9 mouse cellular contexts compared by ENCODE assay signal in the genomic region with DNA sequence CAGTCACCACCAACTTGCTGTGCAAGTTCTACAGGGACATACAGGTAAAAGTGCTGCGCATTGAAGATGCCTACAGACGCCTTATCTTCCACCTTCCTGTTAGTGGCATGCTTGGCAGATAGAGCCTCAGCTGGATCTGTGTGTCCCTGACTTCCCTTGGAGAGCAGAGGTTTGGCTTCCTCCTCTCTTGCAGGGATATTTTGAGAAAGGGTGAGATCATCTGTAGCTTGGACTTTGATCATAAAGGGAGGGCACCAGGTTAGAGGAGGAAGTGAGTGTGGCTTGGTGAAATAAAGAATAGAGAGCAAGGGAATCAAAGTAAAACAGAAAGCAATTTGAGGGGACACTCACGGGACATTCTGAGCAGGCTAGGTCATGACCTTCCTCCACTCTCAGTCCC. TPM values are rescaled to one million over a fixed set of nuclear protein-coding genes. Genes with fewer than 3 reads are reported as not detected.
DNase-seq lines count a peak whose midpoint lies in the region; ATAC-seq lines count a peak whose summit lies in the region.
"Had no signal": no experiment of that assay in that cellular context is flagged by ENCODE, and none has a peak within 500 bp of the region (broad histone marks: within the 10 kb centered on the region; RNA-seq: fewer than 3 reads in every experiment).

No protein-coding gene starts in this region.

- H3K4me3 ChIP-seq in heart, embryonic 11.5 days (ENCODE audit: low read depth, low read length), result no peak overlapping the region
- no peak overlapping the region for H3K4me3 ChIP-seq in brown adipose tissue, adult 24 weeks (ENCODE audit: insufficient read depth, low read depth, low read length)
- H3K4me3 ChIP-seq: limb, embryonic 15.5 days had no signal

- DNase-seq in heart, adult 8-10 months (ENCODE audit: low spot score), result peak; percentile 81
- DNase-seq in heart, postnatal 10 days, result peak; percentile 47 to 63
- peak; percentile 70 for DNase-seq in lung, postnatal 36 days
- no peak for DNase-seq in retina, postnatal 1 day
- DNase-seq in adrenal gland, postnatal 10 days, result no peak
- DNase-seq: cerebellum, adult 9-11 months had no signal

- H3K9ac ChIP-seq in heart, embryonic 11.5 days (ENCODE audit: low read depth, low read length), result no peak overlapping the region
- H3K9ac ChIP-seq: limb, embryonic 15.5 days had no signal

- H3K9me3 ChIP-seq in heart, embryonic 11.5 days (replicated peaks; ENCODE audit: control insufficient read depth, low read length), result no peaks in the 10 kb centered on the region
- H3K9me3 ChIP-seq: limb, embryonic 15.5 days had no signal

- intact Hi-C loops in heart, postnatal 10 days (cut with DNase I), result loop anchor here (2.0 kb wide), 1 partner anchor 38 kb away; no protein-coding TSS in a partner anchor

- peaks cover 14% of the 10 kb centered on the region for H3K4me1 ChIP-seq in heart, embryonic 11.5 days (ENCODE audit: control insufficient read depth, insufficient read depth, low read length)
- H3K4me1 ChIP-seq in brown adipose tissue, adult 24 weeks (ENCODE audit: control insufficient read depth, insufficient read depth, insufficient read length, low read length), result peaks cover 40% of the 10 kb centered on the region

- H3K36me3 ChIP-seq in heart, embryonic 11.5 days (ENCODE audit: control insufficient read depth, insufficient read depth, low read length), result no peaks in the 10 kb centered on the region
- H3K36me3 ChIP-seq: limb, embryonic 15.5 days had no signal

- H3K27ac ChIP-seq in heart, embryonic 11.5 days (ENCODE audit: low read depth, low read length), result no peak overlapping the region
- peak overlapping the region; percentile 91 for H3K27ac ChIP-seq in brown adipose tissue, adult 24 weeks (replicated peaks; ENCODE audit: low read depth, low read length)
- H3K27ac ChIP-seq: limb, embryonic 15.5 days had no signal

- H3K27me3 ChIP-seq in heart, embryonic 11.5 days (ENCODE audit: control insufficient read depth, insufficient read depth, low read length), result peaks cover 12% of the 10 kb centered on the region; the same call in 1 of the 2 replicates

- no peak overlapping the region for H3K4me2 ChIP-seq in heart, embryonic 11.5 days
- H3K4me2 ChIP-seq: limb, embryonic 15.5 days had no signal

- ATAC-seq in heart, embryonic 11.5 days (replicated peaks; ENCODE audit: insufficient number of reproducible peaks, low FRiP score, low TSS enrichment), result no peak

- WGBS in heart, embryonic 11.5 days (ENCODE audit: insufficient replicate concordance), result 44% methylated on average over 3 of the region's 3 CpGs

RNA-seq across cellular contexts. Expression of a gene that starts 4.6 kb away (rescaled TPM):
- total RNA-seq in heart, adult 8-10 months (2022), result 100 to 1,000 TPM; 161 to 179 (median 171) TPM
- 5.8 and 7.4 TPM in 2 replicates for polyA plus RNA-seq in heart, embryonic 11.5 days (2014; fragmentation: Nextera tagmentation; extraction: Ambion mirVana)
- polyA plus RNA-seq in brown adipose tissue, adult 24 weeks (2012; ENCODE audit: insufficient read depth, insufficient read length, missing spikeins), result 89.1 and 108 TPM in 2 replicates
- total RNA-seq in heart, postnatal 10 days (2021), result 100 to 1,000 TPM; 101 to 104 TPM
- 10 to 100 TPM; 24.1 to 39.0 TPM for total RNA-seq in adrenal gland, postnatal 10 days (2021)

Comparison
In these comparisons a context has a peak if more than half of its experiments do, and no peak if none do; other contexts are left out.
1. DNase-seq: peak in heart, adult 8-10 months (single experiment), heart, postnatal 10 days (2 of 2) and lung, postnatal 36 days (single experiment); none in retina, postnatal 1 day (single experiment) and adrenal gland, postnatal 10 days (single experiment).